Mouse (Mus musculus) forebrain, embryonic 12.5 days (tissue): ENCODE results near the gene Rab3il1. TPM values are rescaled to one million over a fixed set of nuclear protein-coding genes. Genes with fewer than 3 reads are reported as not detected.

ENCODE experiments used
- ATAC-seq: fragments of 200-750 bp; cut with Nextera tagmentation; 2 replicates; pipeline ENCODE4 v1.8.0; 2017; ENCODE audit warnings: moderate TSS enrichment; ENCODE audit not compliant: low FRiP score
- H3K27ac ChIP-seq: fragments of 300-500 bp; sonication (generic); 2 replicates; pipeline ENCODE4 v1.5.1; 2016; ENCODE audit warnings: mild to moderate bottlenecking
- H3K27me3 ChIP-seq: fragments of 300-500 bp; sonication (generic); 2 replicates; pipeline ENCODE4 v1.6.1; 2016; ENCODE audit warnings: mild to moderate bottlenecking
- H3K36me3 ChIP-seq: fragments of 300-500 bp; sonication (generic); replicated peaks from 2 replicates; pipeline ENCODE4 v1.6.1; 2016; ENCODE audit warnings: mild to moderate bottlenecking
- H3K4me1 ChIP-seq: fragments of 300-500 bp; sonication (generic); 2 replicates; pipeline ENCODE4 v1.6.1; 2016
- H3K4me2 ChIP-seq: fragments of 300-500 bp; sonication (generic); 2 replicates; pipeline ENCODE4 v1.6.1; 2016; ENCODE audit warnings: mild to moderate bottlenecking, moderate library complexity
- H3K4me3 ChIP-seq: fragments of 300-500 bp; sonication (generic); replicated peaks from 2 replicates; pipeline ENCODE4 v1.5.1; 2016; ENCODE audit warnings: mild to moderate bottlenecking
- H3K9ac ChIP-seq: fragments of 300-500 bp; sonication (generic); 2 replicates; pipeline ENCODE4 v1.6.1; 2016; ENCODE audit warnings: mild to moderate bottlenecking
- H3K9me3 ChIP-seq: fragments of 300-500 bp; sonication (generic); 2 replicates; pipeline ENCODE4 v1.6.1; 2016
- WGBS: fragments of 180-500 bp; shearing (Covaris S2); methylation state at CpG from one replicate; pipeline ENCODE4 v1.1.7; 2016; 5-methylcytosine and 5-hydroxymethylcytosine counted together
- polyA plus RNA-seq: library from polyadenylated mRNA; unstranded; fragments of >200 nt; fragmentation: Nextera tagmentation; extraction: Ambion mirVana; gene quantifications from 2 replicates; pipeline ENCODE4 v1.2.1, GENCODE M21; 2016

Rab3il1 gene
- polyA plus RNA-seq, 1 experiment from 2014 or later = 22.7 TPM

DNA sequence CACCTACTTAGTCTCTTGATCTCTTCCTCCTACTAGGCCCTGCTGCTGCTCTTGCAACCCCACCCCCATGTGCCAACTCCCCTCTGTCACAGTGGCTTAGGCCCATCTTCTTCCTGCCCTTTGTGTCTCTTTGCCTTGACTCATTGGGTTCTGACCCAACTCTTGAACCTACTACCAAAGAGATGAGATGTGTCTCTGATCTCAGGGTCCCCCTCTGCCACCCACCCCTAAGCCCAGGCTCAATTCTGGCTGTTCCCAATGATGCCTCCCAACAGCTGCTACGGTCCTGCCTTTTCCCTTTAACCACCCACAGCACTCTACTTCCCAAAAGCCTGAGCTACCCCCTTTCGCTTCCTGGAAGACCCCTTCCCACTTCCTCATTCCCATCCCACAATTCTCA, 20.5 kb downstream of the Rab3il1 start:
- Histone ChIP-seq H3K36me3 (no peaks in the 10 kb centered on the region), H3K4me2 (no peak overlapping the region), H3K9ac (no peak overlapping the region), H3K4me3 (no peak overlapping the region), H3K9me3 (no peaks in the 10 kb centered on the region), H3K27ac (no peak overlapping the region), H3K4me1 (peaks cover 21% of the 10 kb centered on the region), H3K27me3 (peaks cover 12% of the 10 kb centered on the region; the same call in 1 of the 2 replicates)
- WGBS = 79% methylated on average over 2 of the region's 2 CpGs
- ATAC-seq = no peak

- Histone ChIP-seq H3K27ac (0 out of 2 replicates have a peak overlapping the region, but pooled peaks have one; percentile 25), H3K9me3 (no peaks in the 10 kb centered on the region), H3K9ac (peak overlapping the region; percentile 22; the same call in 1 of the 2 replicates), H3K4me1 (peaks cover 16% of the 10 kb centered on the region), H3K27me3 (peaks cover 12% of the 10 kb centered on the region; the same call in 1 of the 2 replicates), H3K4me3 (no peak overlapping the region), H3K4me2 (no peak overlapping the region), H3K36me3 (no peaks in the 10 kb centered on the region)
- ATAC-seq = no peak
- WGBS = 64% methylated on average over 5 of the region's 5 CpGs
These were observed 21.2 kb downstream of the Rab3il1 start for GRCm38 (mm10) chr19:10022414-10023303.

DNA sequence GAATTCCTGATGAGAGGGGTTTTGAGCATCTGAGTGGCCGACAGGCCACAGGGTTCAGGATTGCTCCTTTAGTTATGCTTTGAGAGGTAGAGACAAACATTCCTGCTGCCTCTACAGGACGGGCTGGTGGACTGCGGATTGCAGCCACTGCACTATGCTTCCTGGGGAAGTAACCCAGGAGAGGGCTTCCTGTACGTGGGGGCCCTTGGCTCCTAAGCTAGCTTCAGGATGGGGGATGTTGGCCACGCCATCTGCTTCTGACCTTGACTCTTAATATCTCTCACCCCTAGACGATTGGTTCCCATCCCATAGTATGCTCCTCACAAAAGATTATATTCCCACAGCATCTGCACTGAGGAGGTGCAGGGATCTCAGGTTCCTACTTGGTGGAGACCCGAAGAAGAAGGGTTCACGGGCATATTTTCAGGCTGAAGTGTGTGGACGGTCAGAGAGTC, 21.9 kb downstream of the Rab3il1 start:
- Histone ChIP-seq H3K9ac (no peak overlapping the region), H3K4me1 (peaks cover 11% of the 10 kb centered on the region), H3K4me2 (no peak overlapping the region), H3K9me3 (no peaks in the 10 kb centered on the region), H3K27ac (0 out of 2 replicates have a peak overlapping the region, but pooled peaks have one; percentile 9), H3K36me3 (no peaks in the 10 kb centered on the region), H3K4me3 (no peak overlapping the region), H3K27me3 (peaks cover 12% of the 10 kb centered on the region; the same call in 1 of the 2 replicates)
- no peak for ATAC-seq
- WGBS = 68% methylated on average over 9 of the region's 9 CpGs

- Histone ChIP-seq H3K4me1 (no peaks in the 10 kb centered on the region; the same call in 1 of the 2 replicates), H3K9ac (no peak overlapping the region), H3K4me3 (no peak overlapping the region), H3K36me3 (no peaks in the 10 kb centered on the region), H3K27me3 (no peaks in the 10 kb centered on the region), H3K27ac (peak overlapping the region; percentile 31; the same call in 1 of the 2 replicates), H3K9me3 (no peaks in the 10 kb centered on the region), H3K4me2 (no peak overlapping the region)
- ATAC-seq = 0 out of 2 replicates have a peak, but pooled peaks have one; percentile 33
- 27% methylated on average over 8 of the region's 8 CpGs for WGBS
These were observed 23.9 kb downstream of the Rab3il1 start for GRCm38 (mm10) chr19:10025169-10025875.

DNA sequence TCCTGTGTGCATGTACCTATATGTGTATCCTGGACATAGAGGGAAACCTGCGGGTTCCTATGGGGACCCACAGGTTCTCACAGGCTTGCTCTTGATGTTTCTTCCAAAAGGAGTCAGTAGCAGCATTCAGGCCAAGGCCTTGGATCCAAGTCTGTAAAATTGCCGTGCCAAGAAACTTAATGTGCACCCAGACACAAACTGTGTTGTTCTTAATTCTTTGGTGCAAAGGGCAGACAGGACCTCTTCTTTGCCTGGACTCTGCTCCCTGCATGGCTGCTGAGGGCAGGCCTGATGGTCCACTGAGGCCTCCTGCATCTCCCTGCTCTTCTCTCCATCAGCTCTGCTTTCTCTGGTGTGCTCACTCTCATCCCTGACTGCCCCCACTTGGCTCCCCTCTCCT, 28.3 kb downstream of the Rab3il1 start:
- Histone ChIP-seq H3K4me3 (no peak overlapping the region), H3K27ac (no peak overlapping the region), H3K4me2 (no peak overlapping the region), H3K4me1 (no peaks in the 10 kb centered on the region; the same call in 1 of the 2 replicates), H3K27me3 (no peaks in the 10 kb centered on the region), H3K36me3 (no peaks in the 10 kb centered on the region), H3K9me3 (no peaks in the 10 kb centered on the region), H3K9ac (no peak overlapping the region)
- WGBS = 84% methylated on average over 2 of the region's 2 CpGs
- no peak for ATAC-seq

DNA sequence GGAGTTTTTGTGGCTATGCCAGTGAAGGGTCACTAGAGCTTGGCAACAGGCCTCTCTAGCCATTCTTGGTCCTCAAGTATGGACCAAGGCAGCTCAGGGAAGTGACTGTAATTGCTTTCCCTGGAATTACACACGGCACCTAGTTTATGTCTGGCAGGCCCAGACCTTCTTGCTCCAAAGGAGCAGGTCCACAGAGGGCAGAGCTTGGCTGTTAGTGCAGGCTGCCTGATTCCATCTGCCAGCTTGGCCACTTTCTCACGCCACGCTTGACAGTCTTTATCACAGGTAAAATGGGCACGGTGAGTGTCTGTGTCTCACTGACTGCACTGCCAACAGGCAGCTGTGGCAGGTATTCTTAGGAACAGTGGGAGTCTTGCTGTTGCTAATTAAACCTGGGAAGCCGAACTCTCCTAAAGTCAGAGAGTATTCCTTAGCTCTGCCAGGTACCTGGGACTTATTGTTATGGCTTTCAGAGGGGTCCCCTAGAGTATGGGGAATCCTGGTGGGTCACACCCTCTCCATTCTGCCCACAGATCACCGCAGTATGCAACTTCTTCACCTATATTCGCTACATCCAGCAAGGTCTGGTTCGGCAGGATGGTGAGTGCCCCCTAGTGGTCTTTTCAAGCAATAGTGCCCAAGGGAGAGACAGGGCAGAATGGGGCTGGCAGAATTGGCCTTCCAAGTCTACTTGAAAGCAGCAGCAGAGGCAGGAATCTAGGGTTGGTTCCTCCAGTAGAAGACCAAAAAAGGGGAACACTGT, 31.9 kb downstream of the Rab3il1 start:
- Histone ChIP-seq H3K9ac (no peak overlapping the region), H3K27ac (no peak overlapping the region), H3K4me2 (no peak overlapping the region), H3K9me3 (no peaks in the 10 kb centered on the region), H3K4me3 (no peak overlapping the region), H3K27me3 (0 out of 2 replicates have a peak, but pooled peaks cover 3% of the 10 kb centered on the region), H3K36me3 (no peaks in the 10 kb centered on the region), H3K4me1 (no peaks in the 10 kb centered on the region; the same call in 1 of the 2 replicates)
- WGBS = 33% methylated on average over 8 of the region's 8 CpGs
- peak; percentile 58 for ATAC-seq

DNA sequence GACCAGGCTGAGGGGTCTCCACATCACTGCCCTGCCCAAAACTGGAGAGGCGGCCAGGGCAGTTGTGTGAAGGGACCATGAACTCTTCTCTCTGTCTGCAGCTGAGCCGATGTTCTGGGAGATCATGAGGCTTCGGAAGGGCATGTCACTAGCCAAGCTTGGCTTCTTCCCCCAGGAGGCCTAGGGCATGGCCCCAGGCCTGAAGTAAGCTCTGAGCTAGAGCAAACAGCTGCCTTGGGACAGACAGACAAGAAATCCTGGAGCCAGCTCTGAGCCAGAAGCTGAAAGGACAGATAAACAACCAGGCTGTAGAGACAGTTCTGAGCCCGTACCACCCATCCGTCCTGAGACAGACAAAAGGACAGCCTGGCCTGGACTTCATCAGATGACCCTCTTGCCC, 32.9 kb downstream of the Rab3il1 start:
- ATAC-seq = no peak
- Histone ChIP-seq H3K36me3 (no peaks in the 10 kb centered on the region), H3K9ac (no peak overlapping the region), H3K4me2 (no peak overlapping the region), H3K27ac (no peak overlapping the region), H3K4me3 (no peak overlapping the region), H3K27me3 (peaks cover 3% of the 10 kb centered on the region; the same call in 1 of the 2 replicates), H3K9me3 (no peaks in the 10 kb centered on the region), H3K4me1 (peaks cover 8% of the 10 kb centered on the region)
- 85% methylated on average over 5 of the region's 5 CpGs for WGBS

DNA sequence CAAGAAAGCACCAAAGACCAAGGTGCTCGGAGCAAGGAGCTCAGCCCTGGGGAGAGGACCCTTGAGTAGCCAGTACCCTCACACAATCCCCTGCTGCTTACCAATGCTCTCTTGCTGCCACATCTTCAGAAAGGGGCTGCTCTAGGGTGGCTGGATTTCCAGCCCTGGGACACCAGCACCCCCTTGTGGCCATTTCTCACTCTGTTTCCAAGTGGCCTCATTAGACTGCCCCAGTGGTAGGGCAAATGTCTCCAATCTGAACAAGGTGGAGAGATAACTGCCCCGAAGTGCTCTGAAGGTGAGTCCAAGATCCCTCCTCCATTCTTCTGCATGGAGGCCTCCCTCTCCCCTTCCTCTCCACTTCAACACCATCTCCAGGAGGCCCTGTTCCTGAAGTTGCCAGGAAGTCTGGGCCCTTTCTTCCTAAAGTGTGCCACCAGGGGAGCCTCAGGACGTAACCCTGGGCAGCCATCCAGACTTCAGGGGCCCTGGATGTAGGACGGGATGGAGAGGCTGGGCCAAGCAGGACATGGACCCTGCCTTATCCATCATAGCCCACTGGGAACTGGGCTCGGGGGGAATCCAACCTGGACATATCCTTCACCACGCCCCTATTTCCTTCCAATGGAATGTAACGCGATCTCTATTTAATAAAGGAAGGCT, 33.4 kb downstream of the Rab3il1 start:
- 64% methylated on average over 8 of the region's 8 CpGs for WGBS
- Histone ChIP-seq H3K36me3 (no peaks in the 10 kb centered on the region), H3K9me3 (no peaks in the 10 kb centered on the region), H3K4me3 (no peak overlapping the region), H3K4me1 (peaks cover 8% of the 10 kb centered on the region), H3K9ac (no peak overlapping the region), H3K4me2 (no peak overlapping the region), H3K27ac (no peak overlapping the region), H3K27me3 (peaks cover 9% of the 10 kb centered on the region; the same call in 1 of the 2 replicates)
- peak; percentile 77 for ATAC-seq

- H3K27ac ChIP-seq = no peak overlapping the region
- peaks cover 16% of the 10 kb centered on the region for H3K27me3 ChIP-seq
- ATAC-seq = no peak
- H3K36me3 ChIP-seq = no peaks in the 10 kb centered on the region
- no peak overlapping the region for H3K9ac ChIP-seq
- H3K4me2 ChIP-seq = no peak overlapping the region
- H3K9me3 ChIP-seq = no peaks in the 10 kb centered on the region
- no peak overlapping the region for H3K4me3 ChIP-seq
- WGBS = 67% methylated on average over 2 of the region's 2 CpGs
- H3K4me1 ChIP-seq = peaks cover 25% of the 10 kb centered on the region
These were observed 36.1 kb downstream of the Rab3il1 start for GRCm38 (mm10) chr19:10037534-10037933.

DNA sequence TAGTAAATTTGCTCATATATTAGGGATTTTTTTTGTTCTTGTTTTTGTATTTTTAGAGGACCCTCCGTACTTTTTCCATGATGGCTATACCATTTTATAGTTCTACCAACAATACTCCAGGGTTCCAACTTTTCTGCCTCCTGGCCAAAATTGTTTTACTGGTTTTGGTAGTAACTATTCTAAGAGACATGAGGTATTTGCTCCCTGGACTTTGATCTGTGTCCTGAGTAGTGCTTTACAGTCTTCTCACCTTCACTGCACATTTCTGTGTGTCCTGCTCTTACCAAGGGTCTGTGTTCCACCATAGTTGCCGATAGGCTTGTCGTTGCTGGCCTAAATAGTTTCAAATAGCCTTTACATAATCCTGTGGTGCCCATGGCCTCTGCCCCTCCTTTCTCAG, 36.9 kb downstream of the Rab3il1 start:
- Histone ChIP-seq H3K27ac (no peak overlapping the region), H3K9ac (no peak overlapping the region), H3K27me3 (peaks cover 24% of the 10 kb centered on the region), H3K9me3 (no peaks in the 10 kb centered on the region), H3K4me1 (peaks cover 26% of the 10 kb centered on the region), H3K36me3 (no peaks in the 10 kb centered on the region), H3K4me2 (no peak overlapping the region), H3K4me3 (no peak overlapping the region)
- ATAC-seq = no peak
- 81% methylated on average over 3 of the region's 3 CpGs for WGBS

DNA sequence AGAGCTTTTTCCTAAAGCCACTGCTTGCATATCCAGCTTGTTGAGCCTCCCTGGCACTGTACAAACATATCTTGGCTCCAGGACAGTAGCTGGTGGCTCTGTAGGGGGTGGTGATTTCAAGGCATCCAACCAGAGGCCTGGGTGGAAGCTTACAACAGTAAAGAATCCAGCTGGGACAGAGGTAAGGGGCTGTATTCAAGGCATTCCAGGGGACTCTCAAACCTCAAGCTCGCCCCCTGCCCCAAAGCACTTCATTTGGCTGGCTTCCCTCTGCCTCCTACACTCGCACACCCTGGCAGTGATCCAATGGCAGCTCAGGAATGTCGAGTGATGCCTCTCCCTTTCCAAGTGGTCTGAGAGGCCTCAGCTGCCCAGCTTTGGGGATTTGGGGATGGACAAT, 37.4 kb downstream of the Rab3il1 start:
- Histone ChIP-seq H3K36me3 (no peaks in the 10 kb centered on the region), H3K4me2 (no peak overlapping the region), H3K27ac (no peak overlapping the region), H3K9ac (no peak overlapping the region), H3K27me3 (peaks cover 29% of the 10 kb centered on the region), H3K9me3 (no peaks in the 10 kb centered on the region), H3K4me3 (no peak overlapping the region), H3K4me1 (peaks cover 26% of the 10 kb centered on the region)
- no peak for ATAC-seq
- 23% methylated on average over 3 of the region's 3 CpGs for WGBS
